20 mouse cellular contexts compared by ENCODE assay signal in the genomic region with DNA sequence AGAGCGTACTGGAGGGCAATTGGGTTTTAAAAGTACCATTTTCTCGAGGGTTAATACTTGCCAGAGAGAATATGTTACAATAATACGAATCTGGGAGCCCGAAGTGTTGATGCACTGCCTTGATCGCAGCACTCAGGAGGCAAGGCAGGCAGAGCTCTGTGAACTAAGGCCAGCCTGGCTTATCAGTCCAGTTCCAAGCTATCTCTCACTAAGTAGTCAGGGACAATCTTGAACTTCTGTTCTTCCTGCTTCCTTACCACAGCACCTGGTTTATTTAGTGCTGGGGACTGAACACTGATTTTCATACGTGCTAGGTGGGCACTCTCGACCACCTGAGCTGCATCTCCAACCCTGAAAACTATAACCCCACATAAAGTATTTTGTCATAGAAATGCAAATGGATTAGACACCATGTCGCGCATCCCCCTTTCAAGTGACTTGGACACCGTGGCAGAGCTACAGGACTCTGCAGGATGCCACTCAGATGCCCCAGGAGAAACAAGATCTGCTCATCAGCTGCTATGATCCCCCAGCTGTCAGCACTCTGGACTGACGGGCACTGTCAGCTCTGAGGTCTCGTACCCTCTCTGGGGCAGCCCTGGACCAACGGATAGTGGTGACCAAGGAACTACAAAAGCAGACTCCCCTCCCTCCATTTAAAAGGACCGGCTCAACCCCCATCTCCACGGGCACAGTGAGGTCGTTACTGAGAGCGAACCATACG. TPM values are rescaled to one million over a fixed set of nuclear protein-coding genes. Genes with fewer than 3 reads are reported as not detected.
DNase-seq lines count a peak whose midpoint lies in the region; ATAC-seq lines count a peak whose summit lies in the region.
"Had no signal": no experiment of that assay in that cellular context is flagged by ENCODE, and none has a peak within 500 bp of the region (broad histone marks: within the 10 kb centered on the region; RNA-seq: fewer than 3 reads in every experiment).

No protein-coding gene starts in this region.

- peak overlapping the region; percentile 56 for H3K27ac ChIP-seq in heart, embryonic 10.5 days
- H3K27ac ChIP-seq in liver, embryonic 11.5 days (ENCODE audit: low read depth, low read length), result no peak overlapping the region
- peak overlapping the region; percentile 93 for H3K27ac ChIP-seq in liver, embryonic 15.5 days (replicated peaks)
- H3K27ac ChIP-seq: embryonic facial prominence, embryonic 10.5 days; heart, adult 2 months; heart, embryonic 13.5 days; hindbrain, embryonic 14.5 days had no signal

- H3K9ac ChIP-seq in liver, embryonic 11.5 days (ENCODE audit: low read depth, low read length), result no peak overlapping the region
- H3K9ac ChIP-seq in liver, embryonic 15.5 days, result no peak overlapping the region
- H3K9ac ChIP-seq: heart, embryonic 13.5 days; hindbrain, embryonic 14.5 days had no signal

- H3K4me1 ChIP-seq in heart, embryonic 10.5 days, result peaks cover 58% of the 10 kb centered on the region
- H3K4me1 ChIP-seq in liver, embryonic 11.5 days (replicated peaks; ENCODE audit: control insufficient read depth, insufficient read depth, low read length), result peaks cover 41% of the 10 kb centered on the region
- H3K4me1 ChIP-seq in liver, embryonic 15.5 days (replicated peaks), result peaks cover 61% of the 10 kb centered on the region

- H3K36me3 ChIP-seq in heart, embryonic 10.5 days, result no peaks in the 10 kb centered on the region; the same call in 1 of the 2 replicates
- no peaks in the 10 kb centered on the region for H3K36me3 ChIP-seq in liver, embryonic 11.5 days (ENCODE audit: control insufficient read depth, insufficient read depth, low read length)
- H3K36me3 ChIP-seq in liver, embryonic 15.5 days (replicated peaks), result no peaks in the 10 kb centered on the region
- H3K36me3 ChIP-seq: heart, embryonic 13.5 days had no signal

- DNase-seq in heart, embryonic 10.5 days (ENCODE audit: low spot score), result no peak
- DNase-seq in heart, postnatal 10 days, result no peak
- peak; percentile 60 for DNase-seq in liver
- no peak for DNase-seq in liver, embryonic 11.5 days (ENCODE audit: low spot score)
- DNase-seq in thymus, postnatal 14 days, result no peak
- no peak for DNase-seq in urinary bladder, postnatal 4 days (ENCODE audit: low spot score in 2 of 2)
- no peak for DNase-seq in right cerebral cortex, postnatal 36 days (ENCODE audit: low spot score in 2 of 2)
- DNase-seq: adrenal gland, postnatal 14 days; cerebellum, adult 18-20 months; cerebellum, adult 9-11 months; cerebellum, postnatal 36 days; gastrocnemius, postnatal 10 days; heart, adult 2 months had no signal

- 71% methylated on average over 18 of the region's 18 CpGs for WGBS in heart, embryonic 10.5 days
- 80% methylated on average over 18 of the region's 18 CpGs for WGBS in liver, embryonic 11.5 days
- 73% methylated on average over 18 of the region's 18 CpGs for WGBS in liver, embryonic 15.5 days (ENCODE audit: insufficient replicate concordance)

- H3K27me3 ChIP-seq in heart, embryonic 10.5 days (ENCODE audit: insufficient read depth, poor library complexity, severe bottlenecking), result no peaks in the 10 kb centered on the region
- H3K27me3 ChIP-seq in liver, embryonic 11.5 days (replicated peaks; ENCODE audit: control insufficient read depth, insufficient read depth, low read length), result no peaks in the 10 kb centered on the region
- no peaks in the 10 kb centered on the region for H3K27me3 ChIP-seq in liver, embryonic 15.5 days
- H3K27me3 ChIP-seq: heart, embryonic 13.5 days; Patski had no signal

- H3K9me3 ChIP-seq in heart, embryonic 10.5 days, result no peaks in the 10 kb centered on the region
- H3K9me3 ChIP-seq in liver, embryonic 11.5 days (ENCODE audit: control insufficient read depth, low read length), result no peaks in the 10 kb centered on the region
- H3K9me3 ChIP-seq in liver, embryonic 15.5 days (replicated peaks), result no peaks in the 10 kb centered on the region
- H3K9me3 ChIP-seq: embryonic facial prominence, embryonic 10.5 days; heart, embryonic 13.5 days had no signal

- no peak overlapping the region for H3K4me2 ChIP-seq in liver, embryonic 11.5 days
- no peak overlapping the region for H3K4me2 ChIP-seq in liver, embryonic 15.5 days
- H3K4me2 ChIP-seq: heart, embryonic 13.5 days; hindbrain, embryonic 14.5 days had no signal

- ATAC-seq in liver, embryonic 11.5 days (replicated peaks; ENCODE audit: low FRiP score), result no peak
- no peak for ATAC-seq in liver, embryonic 15.5 days (ENCODE audit: insufficient read depth)
- ATAC-seq: activated CD4-positive, CD25-positive, alpha-beta regulatory T cell, adult 4 months; forebrain, embryonic 14.5 days; Patski had no signal

- intact Hi-C loops in heart, postnatal 10 days (cut with DNase I), result loop anchor here (2.0 to 10.0 kb wide), 2 partner anchors 251 to 377 kb away; no protein-coding TSS in a partner anchor

- no peak overlapping the region for H3K4me3 ChIP-seq in heart, embryonic 10.5 days
- H3K4me3 ChIP-seq in liver, embryonic 11.5 days (ENCODE audit: low read depth, low read length), result no peak overlapping the region
- H3K4me3 ChIP-seq in liver, embryonic 15.5 days (replicated peaks), result no peak overlapping the region
- H3K4me3 ChIP-seq: embryonic facial prominence, embryonic 10.5 days; heart, adult 2 months; heart, embryonic 13.5 days had no signal

RNA-seq across cellular contexts. Expression of gene St3gal3, which starts 52.9 kb away (rescaled TPM):
- 6.6 and 7.2 TPM in 2 replicates for polyA plus RNA-seq in heart, embryonic 10.5 days (2016; fragmentation: Nextera tagmentation; extraction: Ambion mirVana)
- total RNA-seq in heart, postnatal 10 days (2021), result 10 to 100 TPM; 31.1 to 31.5 TPM
- polyA plus RNA-seq in liver, embryonic 11.5 days (2014; fragmentation: Nextera tagmentation; extraction: Ambion mirVana), result 4.1 and 4.5 TPM in 2 replicates
- 2.0 and 2.2 TPM in 2 replicates for polyA plus RNA-seq in liver, embryonic 15.5 days (2015; fragmentation: Nextera tagmentation; extraction: Ambion mirVana)
